Mouse (Mus musculus) erythroid progenitor cell, adult 5-6 weeks (primary cell): Measurements from ENCODE around the gene Nkx2-2. TPM values are rescaled to one million over a fixed set of nuclear protein-coding genes. Genes with fewer than 3 reads are reported as not detected.

Experiments used
- ATAC-seq: replicated peaks from 2 replicates; pipeline ENCODE4 v1.8.0; 2016; ENCODE audit warnings: moderate number of reproducible peaks, mild to moderate bottlenecking, moderate TSS enrichment, inconsistent platforms; ENCODE audit not compliant: poor library complexity, low FRiP score, severe bottlenecking
- total RNA-seq, 2 experiments: library from RNA; stranded (forward) in 1 of 2; stranded (reverse) in 1 of 2; fragments of 150-400 nt in 1 of 2; fragments of 186-747, 209-891 nt in 1 of 2; gene quantifications; 2 replicates each; pipeline versions ENCODE4 v1.2.3 to v1.2.4; 2015 to 2017; ENCODE audit warnings: low replicate concordance in 2 of 2

Nkx2-2 gene
- total RNA-seq (2015; ENCODE audit: low replicate concordance) (not detected in 2 replicates), total RNA-seq (2017; ENCODE audit: low replicate concordance) (not detected in 2 replicates)

GRCm38 (mm10) chr2:147193271-147194255, at the start of gene Nkx2-2:
Gene Nkx2-2 (minus strand): TSS chr2:147194243.
- no peak for ATAC-seq

GRCm38 (mm10) chr2:147235707-147236290, 41.8 kb upstream of the Nkx2-2 start:
- no peak for ATAC-seq

- no peak for ATAC-seq
Observed at GRCm38 (mm10) chr2:147231175-147231574, 37.1 kb upstream of the Nkx2-2 start.

- no peak for ATAC-seq
Observed at GRCm38 (mm10) chr2:147205076-147205615, 11.1 kb upstream of the Nkx2-2 start.

GRCm38 (mm10) chr2:147194711-147195615, 920 bp upstream of the Nkx2-2 start:
- ATAC-seq, result no peak

GRCm38 (mm10) chr2:147192731-147193130, 1.3 kb downstream of the Nkx2-2 start:
- ATAC-seq, result no peak

- ATAC-seq, result no peak
Observed at GRCm38 (mm10) chr2:147190316-147191021, 3.6 kb downstream of the Nkx2-2 start.

- no peak for ATAC-seq
Observed at GRCm38 (mm10) chr2:147189546-147190315, 4.3 kb downstream of the Nkx2-2 start.

- no peak for ATAC-seq
Observed at GRCm38 (mm10) chr2:147188871-147189545, 5.0 kb downstream of the Nkx2-2 start.

- no peak for ATAC-seq
Observed at GRCm38 (mm10) chr2:147188074-147188700, 5.9 kb downstream of the Nkx2-2 start.

- no peak for ATAC-seq
Observed at GRCm38 (mm10) chr2:147187061-147187870, 6.8 kb downstream of the Nkx2-2 start.

- ATAC-seq, result no peak
Observed at GRCm38 (mm10) chr2:147186261-147186681, 7.8 kb downstream of the Nkx2-2 start.

GRCm38 (mm10) chr2:147185561-147185960, 8.5 kb downstream of the Nkx2-2 start:
- ATAC-seq, result no peak

- no peak for ATAC-seq
Observed at GRCm38 (mm10) chr2:147184071-147184990, 9.7 kb downstream of the Nkx2-2 start.

- no peak for ATAC-seq
Observed at GRCm38 (mm10) chr2:147183521-147183920, 10.5 kb downstream of the Nkx2-2 start.
